Mouse (Mus musculus): Measurements from ENCODE around the gene Clec4a1. TPM values are rescaled to one million over a fixed set of nuclear protein-coding genes. Genes with fewer than 3 reads are reported as not detected.

Gene Clec4a1
- 0.95 and 1.3 TPM in 2 replicates for polyA plus RNA-seq (2012; rRNA removed)

DNA sequence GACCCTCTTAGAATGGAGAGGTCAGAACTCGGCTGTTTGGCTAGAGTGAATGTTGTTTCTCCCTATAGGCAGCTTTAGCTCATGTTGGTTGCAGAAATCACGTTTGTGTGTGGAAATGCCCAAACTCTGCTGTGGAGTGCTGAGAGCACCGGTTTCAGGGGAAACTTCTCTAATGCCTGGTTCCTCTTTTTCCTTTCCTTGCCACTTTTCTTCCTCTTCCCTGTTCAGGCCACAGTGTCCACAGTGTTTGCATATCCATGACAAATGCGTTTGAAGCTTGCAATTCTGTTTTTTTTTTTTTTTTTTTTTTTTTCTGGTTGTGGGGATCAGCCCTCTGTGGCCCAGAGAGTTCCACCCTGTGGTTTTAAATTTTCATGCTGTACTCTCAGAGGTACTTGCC, at the start of gene Clec4a1:
Gene Clec4a1, plus strand, starts transcription at position 398 of the 400 bp plus-strand sequence.

DNA sequence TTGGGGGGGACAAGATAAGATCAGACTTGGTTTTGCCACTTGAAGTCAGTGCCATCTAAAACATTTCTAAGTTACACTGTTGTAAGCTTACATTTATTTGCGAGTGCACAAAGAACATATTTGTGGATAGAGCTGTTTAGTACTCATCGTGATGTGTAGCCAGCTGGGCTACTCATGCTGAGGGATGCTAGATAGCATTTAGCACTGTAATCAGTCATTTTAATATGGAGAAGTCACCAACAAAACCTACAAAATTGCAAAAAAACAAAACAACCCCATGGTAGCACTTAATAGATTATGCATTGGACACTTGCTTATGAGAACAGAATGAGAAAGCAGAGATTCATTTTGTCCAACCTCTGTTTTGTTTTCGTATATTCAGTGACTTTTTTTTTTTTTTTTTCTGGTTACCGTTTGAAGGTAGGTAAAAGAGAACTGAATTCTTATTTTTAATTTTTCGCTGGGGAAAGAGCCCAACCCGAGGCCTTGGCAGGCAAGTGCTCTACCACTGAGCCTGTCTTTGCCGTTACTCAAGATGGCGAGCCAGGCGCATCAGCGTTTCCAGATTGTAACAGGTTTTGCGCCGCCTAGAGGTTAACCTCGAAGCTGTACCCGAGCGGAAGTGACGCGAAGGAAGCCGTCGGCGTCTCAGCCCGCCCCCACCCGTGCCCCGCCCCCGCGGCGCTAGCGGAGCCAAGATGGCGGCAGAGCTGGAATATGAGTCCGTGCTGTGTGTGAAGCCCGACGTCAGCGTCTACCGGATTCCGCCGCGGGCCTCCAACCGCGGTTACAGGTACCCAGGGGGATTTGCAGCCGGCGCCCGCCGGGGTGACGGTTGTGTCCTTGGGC, 47.6 kb upstream of the Clec4a1 start, which contains the start of gene Necap1:
Gene Necap1, plus strand, starts transcription at position 604 of the 849 bp plus-strand sequence.

GRCm38 (mm10) chr6:122952401-122952800, 30.8 kb downstream of the Clec4a1 start, which contains the start of gene Clec4a3:
Gene Clec4a3 (plus strand): TSS chr6:122952515.

Other genes starting within 250 kb of the Clec4a1 start
- gene Nanog, start 214.4 kb upstream of the Clec4a1 start, polyA plus RNA-seq (2012; rRNA removed) = 0.06 and 0.12 TPM in 2 replicates
- 18.9 and 20.5 TPM in 2 replicates for gene Slc2a3, start 120.2 kb upstream of the Clec4a1 start, polyA plus RNA-seq (2012; rRNA removed)
- gene Foxj2, start 101.9 kb upstream of the Clec4a1 start, polyA plus RNA-seq (2012; rRNA removed) = 10.2 and 13.8 TPM in 2 replicates
- gene C3ar1, start 65.7 kb upstream of the Clec4a1 start, polyA plus RNA-seq (2012; rRNA removed) = 4.0 and 6.7 TPM in 2 replicates
- 9.5 and 11.3 TPM in 2 replicates for gene Necap1, start 47.4 kb upstream of the Clec4a1 start, polyA plus RNA-seq (2012; rRNA removed)
- gene Clec4a3, start 30.7 kb downstream of the Clec4a1 start, polyA plus RNA-seq (2012; rRNA removed) = 0.35 and 0.54 TPM in 2 replicates
- gene Clec4a4, start 68.5 kb downstream of the Clec4a1 start, polyA plus RNA-seq (2012; rRNA removed) = not detected in 2 replicates
- gene Clec4b1, start 128.1 kb downstream of the Clec4a1 start, polyA plus RNA-seq (2012; rRNA removed) = 0.66 and 0.93 TPM in 2 replicates
- gene Clec4a2, start 184.6 kb downstream of the Clec4a1 start, polyA plus RNA-seq (2012; rRNA removed) = 0.93 and 1.1 TPM in 2 replicates

All from ovary, adult 2 months (tissue).